Mouse (Mus musculus) ES-E14 (cell line): ENCODE measurements around the gene Unc5cl.

Experiments used
- HCFC1 ChIP-seq: IDR thresholded peaks from 2 replicates; pipeline ENCODE4 v1.6.1; 2012; ENCODE audit warnings: low read length, inconsistent platforms, borderline replicate concordance; ENCODE audit not compliant: insufficient read depth
- MAFK ChIP-seq: IDR thresholded peaks from 2 replicates; pipeline ENCODE4 v1.6.1; 2014; ENCODE audit warnings: mild to moderate bottlenecking, low read depth, low read length, inconsistent platforms; ENCODE audit not compliant: insufficient read depth
- ZNF384 ChIP-seq: IDR thresholded peaks from 2 replicates; pipeline ENCODE4 v1.6.1; 2012; ENCODE audit warnings: low read depth, low read length, inconsistent platforms

- TF ChIP-seq HCFC1 (no peak), MAFK (no peak), ZNF384 (no peak)
Observed at GRCm38 (mm10) chr17:48424237-48424636, 30.5 kb upstream of the Unc5cl start.
